Mouse (Mus musculus) MEL (cell line): ENCODE measurements around the gene Tub. TPM values are rescaled to one million over a fixed set of nuclear protein-coding genes. Genes with fewer than 3 reads are reported as not detected.
A peak's percentile ranks its signal among the peaks of the same experiment; 100 is the strongest.

Experiments used
- DNase-seq: peaks from one replicate; pipeline ENCODE4 v3.0.0; 2011; ENCODE audit warnings: low read depth, low spot score
- H3K27ac ChIP-seq: 2 replicates; pipeline ENCODE4 v1.5.1; 2012; ENCODE audit warnings: low read depth, mild to moderate bottlenecking, control low read depth, low read length, moderate library complexity; ENCODE audit not compliant: control insufficient read depth
- H3K27me3 ChIP-seq, 2 experiments: fragments of 150-350 bp in 1 of 2; sonication (generic) in 1 of 2; 2 replicates each; pipeline ENCODE4 v1.6.1; 2012; ENCODE audit warnings: low read length in 2 of 2, mild to moderate bottlenecking in 2 of 2, improper control_type of control experiment in 1 of 2, moderate library complexity in 1 of 2; ENCODE audit not compliant: insufficient read depth in 2 of 2, control insufficient read depth in 1 of 2
- H3K36me3 ChIP-seq, 2 experiments: 2 replicates each; pipeline ENCODE4 v1.6.1; 2012 to 2014; ENCODE audit warnings: low read length in 2 of 2, improper control_type of control experiment in 1 of 2, inconsistent platforms in 1 of 2, mild to moderate bottlenecking in 1 of 2; ENCODE audit not compliant: insufficient read depth in 2 of 2, control insufficient read depth in 1 of 2
- H3K4me1 ChIP-seq, 2 experiments: fragments of 150-350 bp in 1 of 2; sonication (generic) in 1 of 2; 2 replicates each; pipeline ENCODE4 v1.6.1; 2012; ENCODE audit warnings: low read length in 2 of 2, improper control_type of control experiment in 1 of 2, mild to moderate bottlenecking in 1 of 2; ENCODE audit not compliant: insufficient read depth in 2 of 2, control insufficient read depth in 1 of 2
- H3K4me3 ChIP-seq, 2 experiments: fragments of 150-350 bp in 1 of 2; sonication (generic) in 1 of 2; 2 replicates each; pipeline ENCODE4 v1.5.1; 2012; ENCODE audit warnings: low read depth in 2 of 2, low read length in 2 of 2, mild to moderate bottlenecking in 2 of 2, moderate library complexity in 2 of 2, control low read depth in 1 of 2, improper control_type of control experiment in 1 of 2; ENCODE audit not compliant: control insufficient read depth in 1 of 2, insufficient read depth in 1 of 2
- H3K79me2 ChIP-seq: 2 replicates; pipeline ENCODE4 v1.6.1; 2012; ENCODE audit warnings: mild to moderate bottlenecking, low read length, moderate library complexity; ENCODE audit not compliant: control insufficient read depth, poor library complexity, insufficient read depth
- H3K9ac ChIP-seq: 2 replicates; pipeline ENCODE4 v1.6.1; 2012; ENCODE audit warnings: low read depth, mild to moderate bottlenecking, control low read depth, low read length, moderate library complexity; ENCODE audit not compliant: control insufficient read depth, poor library complexity, severe bottlenecking
- H3K9me3 ChIP-seq: fragments of 150-350 bp; sonication (generic); replicated peaks from 2 replicates; pipeline ENCODE4 v1.6.1; 2012; ENCODE audit warnings: mild to moderate bottlenecking, low read length, improper control_type of control experiment, moderate library complexity; ENCODE audit not compliant: insufficient read depth
- BHLHE40 ChIP-seq: IDR thresholded peaks from 2 replicates; pipeline ENCODE4 v1.6.1; 2012; ENCODE audit warnings: low read depth, mild to moderate bottlenecking, inconsistent platforms, low read length, improper control_type of control experiment, borderline replicate concordance
- E2F4 ChIP-seq: IDR thresholded peaks from 2 replicates; pipeline ENCODE4 v1.6.1; 2011; ENCODE audit warnings: low read depth, low read length, improper control_type of control experiment, borderline replicate concordance
- ELF1 ChIP-seq: IDR thresholded peaks from 2 replicates; pipeline ENCODE4 v1.6.1; 2014; ENCODE audit warnings: low read depth, mild to moderate bottlenecking, inconsistent platforms, low read length, improper control_type of control experiment, moderate library complexity
- EP300 ChIP-seq, 2 experiments: IDR thresholded peaks; 2 replicates each; pipeline ENCODE4 v1.6.1; 2011; ENCODE audit warnings: improper control_type of control experiment in 2 of 2, low read length in 2 of 2, low read depth in 1 of 2, mild to moderate bottlenecking in 1 of 2
- ETS1 ChIP-seq: IDR thresholded peaks from 2 replicates; pipeline ENCODE4 v1.6.1; 2012; ENCODE audit warnings: low read depth, mild to moderate bottlenecking, inconsistent platforms, low read length, improper control_type of control experiment, moderate library complexity
- GABPA ChIP-seq: IDR thresholded peaks from 2 replicates; pipeline ENCODE4 v1.6.1; 2012; ENCODE audit warnings: low read depth, mild to moderate bottlenecking, inconsistent platforms, low read length, improper control_type of control experiment, moderate library complexity
- GATA1 ChIP-seq: IDR thresholded peaks from 2 replicates; pipeline ENCODE4 v1.6.1; 2011; ENCODE audit warnings: low read depth, low read length, improper control_type of control experiment
- HCFC1 ChIP-seq: IDR thresholded peaks from 2 replicates; pipeline ENCODE4 v1.6.1; 2012; ENCODE audit warnings: low read depth, mild to moderate bottlenecking, inconsistent platforms, low read length, improper control_type of control experiment, moderate library complexity
- JUND ChIP-seq: IDR thresholded peaks from 2 replicates; pipeline ENCODE4 v1.6.1; 2011; ENCODE audit warnings: low read depth, mild to moderate bottlenecking, improper control_type of control experiment, low read length
- KAT2A ChIP-seq: conservative IDR thresholded peaks from 2 replicates; pipeline ENCODE4 v1.6.1; 2012; ENCODE audit warnings: low read depth, low read length, improper control_type of control experiment, inconsistent platforms
- MAX ChIP-seq: IDR thresholded peaks from 2 replicates; pipeline ENCODE4 v1.6.1; 2011; ENCODE audit warnings: low read length, improper control_type of control experiment
- MAZ ChIP-seq: IDR thresholded peaks from 2 replicates; pipeline ENCODE4 v1.6.1; 2012; ENCODE audit warnings: low read depth, mild to moderate bottlenecking, inconsistent platforms, low read length, improper control_type of control experiment
- MEF2A ChIP-seq: IDR thresholded peaks from 2 replicates; pipeline ENCODE4 v1.6.1; 2014; ENCODE audit warnings: low read depth, mild to moderate bottlenecking, inconsistent platforms, low read length, improper control_type of control experiment; ENCODE audit not compliant: poor library complexity, insufficient replicate concordance, severe bottlenecking; ENCODE audit errors: extremely low read depth
- MYB ChIP-seq: IDR thresholded peaks from 2 replicates; pipeline ENCODE4 v1.6.1; 2011; ENCODE audit warnings: mild to moderate bottlenecking, low read depth, low read length, improper control_type of control experiment
- MYC ChIP-seq: IDR thresholded peaks from 2 replicates; pipeline ENCODE4 v1.6.1; 2011; ENCODE audit warnings: low read depth, mild to moderate bottlenecking, low read length, improper control_type of control experiment, moderate library complexity
- NELFE ChIP-seq: IDR thresholded peaks from 2 replicates; pipeline ENCODE4 v1.6.1; 2011; ENCODE audit warnings: low read depth, low read length, improper control_type of control experiment
- NRF1 ChIP-seq: IDR thresholded peaks from 2 replicates; pipeline ENCODE4 v1.6.1; 2014; ENCODE audit warnings: low read depth, mild to moderate bottlenecking, inconsistent platforms, low read length, improper control_type of control experiment, moderate library complexity; ENCODE audit not compliant: poor library complexity, insufficient read depth, severe bottlenecking
- POLR2AphosphoS2 ChIP-seq: IDR thresholded peaks from 2 replicates; pipeline ENCODE4 v1.6.1; 2011; ENCODE audit warnings: low read length, improper control_type of control experiment
- POLR2AphosphoS5 ChIP-seq: IDR thresholded peaks from 2 replicates; pipeline ENCODE4 v1.6.1; 2012; ENCODE audit warnings: low read depth, borderline replicate concordance, mild to moderate bottlenecking, inconsistent platforms, low read length, moderate library complexity, mixed read lengths
- RCOR1 ChIP-seq: IDR thresholded peaks from 2 replicates; pipeline ENCODE4 v1.6.1; 2012; ENCODE audit warnings: low read depth, mild to moderate bottlenecking, inconsistent platforms, low read length, improper control_type of control experiment
- SIN3A ChIP-seq: IDR thresholded peaks from 2 replicates; pipeline ENCODE4 v1.6.1; 2012; ENCODE audit warnings: low read length, improper control_type of control experiment, inconsistent platforms
- TAL1 ChIP-seq: IDR thresholded peaks from 2 replicates; pipeline ENCODE4 v1.6.1; 2012; ENCODE audit warnings: mild to moderate bottlenecking, inconsistent platforms, low read length, moderate library complexity, mixed read lengths
- TBP ChIP-seq: IDR thresholded peaks from 2 replicates; pipeline ENCODE4 v1.8.0; 2011; ENCODE audit warnings: low read depth, low read length, improper control_type of control experiment
- TCF12 ChIP-seq: IDR thresholded peaks from 2 replicates; pipeline ENCODE4 v1.6.1; 2014; ENCODE audit warnings: low read depth, mild to moderate bottlenecking, inconsistent platforms, low read length, improper control_type of control experiment, moderate library complexity
- UBTF ChIP-seq: IDR thresholded peaks from 2 replicates; pipeline ENCODE4 v1.6.1; 2012; ENCODE audit warnings: low read depth, mild to moderate bottlenecking, inconsistent platforms, low read length, improper control_type of control experiment, moderate library complexity, borderline replicate concordance; ENCODE audit not compliant: insufficient read depth
- USF1 ChIP-seq: IDR thresholded peaks from 2 replicates; pipeline ENCODE4 v1.6.1; 2014; ENCODE audit warnings: low read depth, mild to moderate bottlenecking, inconsistent platforms, low read length, improper control_type of control experiment, moderate library complexity
- USF2 ChIP-seq, 2 experiments: IDR thresholded peaks; 2 replicates each; pipeline ENCODE4 v1.6.1; 2011 to 2012; ENCODE audit warnings: improper control_type of control experiment in 2 of 2, low read length in 2 of 2, borderline replicate concordance in 1 of 2, inconsistent platforms in 1 of 2, low read depth in 1 of 2, mild to moderate bottlenecking in 1 of 2; ENCODE audit not compliant: insufficient read depth in 1 of 2
- ZKSCAN1 ChIP-seq: IDR thresholded peaks from 2 replicates; pipeline ENCODE4 v1.6.1; 2012; ENCODE audit warnings: low read depth, mild to moderate bottlenecking, inconsistent platforms, low read length, improper control_type of control experiment, moderate library complexity
- ZMIZ1 ChIP-seq: IDR thresholded peaks from 2 replicates; pipeline ENCODE4 v1.6.1; 2012; ENCODE audit warnings: low read depth, mild to moderate bottlenecking, inconsistent platforms, low read length, improper control_type of control experiment, moderate library complexity
- ZNF384 ChIP-seq: IDR thresholded peaks from 2 replicates; pipeline ENCODE4 v1.6.1; 2012; ENCODE audit warnings: low read depth, mild to moderate bottlenecking, inconsistent platforms, low read length, improper control_type of control experiment
- polyA plus RNA-seq, 2 experiments: library from polyadenylated mRNA; stranded (reverse) in 1 of 2; unstranded in 1 of 2; fragments of >175 nt in 1 of 2; fragments of >200 nt in 1 of 2; gene quantifications; 2 replicates each; pipeline versions ENCODE4 v1.2.1 to v1.2.4; 2012; ENCODE audit warnings: low replicate concordance in 2 of 2, low read depth in 1 of 2; ENCODE audit not compliant: insufficient read length in 2 of 2, insufficient read depth in 1 of 2, missing spikeins in 1 of 2
- total RNA-seq: library from RNA; depleted of rRNA; stranded (reverse); fragments of 300-350 nt; gene quantifications from 2 replicates; pipeline ENCODE4 v1.2.3, GENCODE M21; 2012

Tub gene
- total and polyA plus RNA-seq, 3 experiments, result not detected

- H3K4me3 ChIP-seq, result peak within 1 kb of the TSS; percentile 6 to 52
- no peaks in the 10 kb centered on the region for H3K9me3 ChIP-seq
- DNase-seq, result peak; percentile 84
- peaks cover 4 to 13% of the 10 kb centered on the region in 2 experiments for H3K4me1 ChIP-seq
- H3K36me3 ChIP-seq, result peaks cover 0 to 6% of the 10 kb centered on the region in 2 experiments; a peak in 2 of 4 replicates
- no peaks in the 10 kb centered on the region for H3K27me3 ChIP-seq
- peak; percentile 76 for TF ChIP-seq ETS1
- TF ChIP-seq MAX, result no peak
- peak; percentile 89 for TF ChIP-seq SIN3A
- TF ChIP-seq GABPA, result no peak
- no peak for TF ChIP-seq KAT2A
- 0 out of 2 replicates have a peak, but pooled peaks have one; percentile 23 for TF ChIP-seq TBP
- peak; percentile 97 for TF ChIP-seq MEF2A
- TF ChIP-seq JUND, result no peak
- peak; percentile 59; the same call in 1 of the 2 replicates for TF ChIP-seq MAZ
- TF ChIP-seq RCOR1, result peak; percentile 70; the same call in 1 of the 2 replicates
- 0 out of 2 replicates have a peak, but pooled peaks have one; percentile 48 for TF ChIP-seq ZMIZ1
- TF ChIP-seq MYC, result no peak
- TF ChIP-seq E2F4, result no peak
- no peak for TF ChIP-seq POLR2AphosphoS2
- TF ChIP-seq USF1, result no peak
- no peak for TF ChIP-seq TAL1
- TF ChIP-seq POLR2AphosphoS5, result no peak
- TF ChIP-seq HCFC1, result peak; percentile 70
- TF ChIP-seq MYB, result no peak
- no peak for TF ChIP-seq NRF1
- no peak for TF ChIP-seq BHLHE40
- TF ChIP-seq TCF12, result peak; percentile 41; the same call in 1 of the 2 replicates
- TF ChIP-seq GATA1, result 0 out of 2 replicates have a peak, but pooled peaks have one; percentile 18
- TF ChIP-seq ZKSCAN1, result no peak
- peak; percentile 59 for TF ChIP-seq ELF1
- TF ChIP-seq EP300 (IDR thresholded peaks at IDR 0.05; ENCODE audit: low read depth in 1 of 2, low read length in 2 of 2), result peak; percentile 56 to 65
- TF ChIP-seq USF2 (IDR thresholded peaks at IDR 0.05; ENCODE audit: borderline replicate concordance in 1 of 2, insufficient read depth in 1 of 2, low read depth in 1 of 2, low read length in 2 of 2), result no peak
- no peak for TF ChIP-seq ZNF384
- no peak for TF ChIP-seq UBTF
- TF ChIP-seq NELFE, result 0 out of 2 replicates have a peak, but pooled peaks have one; percentile 20
- peak within 1 kb of the TSS; percentile 26; the same call in 1 of the 2 replicates for H3K9ac ChIP-seq
- H3K27ac ChIP-seq, result peak within 1 kb of the TSS; percentile 10; the same call in 1 of the 2 replicates
- peaks cover 6% of the 10 kb centered on the region for H3K79me2 ChIP-seq
Measured at GRCm38 (mm10) chr7:108929726-108930393, 20.3 kb upstream of the Tub start, which contains the start of gene Nlrp10. Gene Nlrp10, minus strand, starts transcription at chr7:108930178.
